Mouse (Mus musculus) intestine, postnatal 0 days (tissue): ENCODE measurements around the gene Insl5. TPM values are rescaled to one million over a fixed set of nuclear protein-coding genes. Genes with fewer than 3 reads are reported as not detected.

Source experiments
- ATAC-seq: fragments of 200-750 bp; cut with Nextera tagmentation; 2 replicates; pipeline ENCODE4 v1.8.0; 2017; ENCODE audit warnings: mild to moderate bottlenecking, moderate TSS enrichment, moderate library complexity
- H3K27ac ChIP-seq: fragments of 300-500 bp; sonication (generic); 2 replicates; pipeline ENCODE4 v1.5.1; 2014; ENCODE audit warnings: mild to moderate bottlenecking, low read depth, low read length, moderate library complexity
- H3K27me3 ChIP-seq: fragments of 300-500 bp; sonication (generic); replicated peaks from 2 replicates; pipeline ENCODE4 v1.6.1; 2014; ENCODE audit warnings: low read length, mixed read lengths; ENCODE audit not compliant: control insufficient read depth, insufficient read depth
- H3K36me3 ChIP-seq: fragments of 300-500 bp; sonication (generic); 2 replicates; pipeline ENCODE4 v1.6.1; 2014; ENCODE audit warnings: mild to moderate bottlenecking, moderate library complexity; ENCODE audit not compliant: control insufficient read depth, insufficient read depth
- H3K4me1 ChIP-seq: fragments of 300-500 bp; sonication (generic); replicated peaks from 2 replicates; pipeline ENCODE4 v1.6.1; 2014; ENCODE audit warnings: antibody characterized with exemption, low read length, mixed read lengths; ENCODE audit not compliant: control insufficient read depth, insufficient read depth
- H3K4me2 ChIP-seq: fragments of 300-500 bp; sonication (generic); replicated peaks from 2 replicates; pipeline ENCODE4 v1.6.1; 2014; ENCODE audit warnings: low read depth, mild to moderate bottlenecking, moderate library complexity
- H3K4me3 ChIP-seq: fragments of 300-500 bp; sonication (generic); 2 replicates; pipeline ENCODE4 v1.5.1; 2014; ENCODE audit warnings: low read depth, low read length
- H3K9ac ChIP-seq: fragments of 300-500 bp; sonication (generic); 2 replicates; pipeline ENCODE4 v1.6.1; 2014; ENCODE audit warnings: mild to moderate bottlenecking, low read depth, low read length
- H3K9me3 ChIP-seq: fragments of 300-500 bp; sonication (generic); 2 replicates; pipeline ENCODE4 v1.6.1; 2016; ENCODE audit warnings: mixed run types; ENCODE audit not compliant: control insufficient read depth
- CTCF ChIP-seq: sonication (generic); IDR thresholded peaks from 2 replicates; pipeline ENCODE4 v1.5.1; 2016; ENCODE audit warnings: low read depth, mild to moderate bottlenecking, control low read depth, antibody characterized with exemption, moderate library complexity
- WGBS: fragments of 180-500 bp; shearing (Covaris S2); extraction: QIAGEN DNeasy Blood & Tissue Kit; methylation state at CpG from one replicate; pipeline ENCODE4 v1.1.7; 2014; 5-methylcytosine and 5-hydroxymethylcytosine counted together
- polyA plus RNA-seq: library from polyadenylated mRNA; unstranded; fragments of >200 nt; fragmentation: Nextera tagmentation; extraction: Ambion mirVana; gene quantifications from 2 replicates; pipeline ENCODE4 v1.2.1, GENCODE M21; 2015

Insl5 gene
- polyA plus RNA-seq, 1 experiment from 2014 or later, result 18.0 TPM

DNA sequence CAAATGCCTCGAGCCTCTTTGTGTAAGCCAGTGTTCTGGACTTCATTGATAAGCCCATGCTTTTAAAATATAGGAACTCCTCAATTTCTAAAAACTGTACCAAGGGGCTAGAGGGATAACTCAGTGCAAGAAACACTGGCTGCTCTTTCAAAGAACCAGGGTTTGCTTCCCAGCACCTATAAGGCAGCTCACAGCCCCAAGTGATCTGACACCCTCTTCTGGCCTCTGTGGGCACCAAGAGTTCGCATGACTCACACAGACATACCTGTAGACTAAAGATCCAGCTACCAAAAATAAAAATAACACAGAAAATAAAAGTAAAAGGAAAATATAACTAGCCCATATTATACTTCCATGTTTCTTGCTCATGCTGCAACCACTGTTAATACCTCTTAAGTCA, 38.9 kb downstream of the Insl5 start:
- Histone ChIP-seq H3K4me1 (no peaks in the 10 kb centered on the region), H3K27me3 (no peaks in the 10 kb centered on the region), H3K4me2 (no peak overlapping the region), H3K9me3 (no peaks in the 10 kb centered on the region), H3K36me3 (no peaks in the 10 kb centered on the region), H3K4me3 (no peak overlapping the region), H3K27ac (no peak overlapping the region), H3K9ac (no peak overlapping the region)
- no peak for TF ChIP-seq CTCF
- 76% methylated on average over 2 of the region's 2 CpGs for WGBS
- ATAC-seq, result no peak

DNA sequence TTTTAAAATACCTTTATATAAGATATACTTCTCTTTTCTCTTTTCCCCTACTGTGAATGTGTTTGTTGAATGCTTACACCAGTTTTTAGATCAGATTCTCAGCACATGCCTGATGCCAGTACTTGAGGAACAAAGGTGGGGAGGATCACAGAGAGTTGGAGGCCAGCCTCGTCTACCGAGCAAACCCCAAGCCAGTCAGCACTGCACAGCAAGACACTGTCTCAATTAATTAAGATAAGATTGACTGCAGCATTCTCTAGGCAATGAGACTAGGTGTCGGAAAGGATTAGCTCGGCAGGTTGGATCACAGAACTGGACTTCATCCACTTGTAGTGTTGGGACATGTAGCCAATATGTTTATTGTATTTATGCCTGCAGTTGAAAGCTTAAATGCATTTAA, 39.3 kb downstream of the Insl5 start:
- Histone ChIP-seq H3K27ac (no peak overlapping the region), H3K9ac (no peak overlapping the region), H3K4me3 (no peak overlapping the region), H3K9me3 (no peaks in the 10 kb centered on the region), H3K4me2 (no peak overlapping the region), H3K36me3 (no peaks in the 10 kb centered on the region), H3K27me3 (no peaks in the 10 kb centered on the region), H3K4me1 (no peaks in the 10 kb centered on the region)
- ATAC-seq, result no peak
- no peak for TF ChIP-seq CTCF
- WGBS, result 70% methylated on average over 4 of the region's 4 CpGs

DNA sequence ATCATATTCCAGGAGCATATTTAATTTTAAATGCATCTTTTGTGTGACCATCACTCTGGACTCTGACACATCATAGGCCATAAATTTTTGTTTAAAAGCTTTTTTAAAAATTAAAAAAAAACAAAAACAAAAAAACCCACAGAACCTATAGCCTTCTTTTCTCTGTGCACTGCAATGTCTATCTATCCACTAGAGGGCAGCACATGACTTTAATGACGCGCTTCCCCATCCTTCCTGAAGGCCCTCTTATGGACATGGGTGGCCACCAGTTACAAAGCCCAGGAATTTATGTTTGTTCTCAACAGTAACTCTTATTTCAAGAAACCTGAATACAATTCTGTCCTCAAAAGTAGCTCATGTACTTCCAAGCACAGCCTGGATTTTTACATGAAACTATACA, 39.7 kb downstream of the Insl5 start:
- WGBS, result 0% methylated on average over 2 of the region's 2 CpGs
- no peak overlapping the region for H3K9ac ChIP-seq
- ATAC-seq, result no peak
- H3K27ac ChIP-seq, result no peak overlapping the region
- H3K36me3 ChIP-seq, result no peaks in the 10 kb centered on the region
- H3K9me3 ChIP-seq, result no peaks in the 10 kb centered on the region
- H3K27me3 ChIP-seq, result no peaks in the 10 kb centered on the region
- peak; percentile 84 for TF ChIP-seq CTCF
- H3K4me3 ChIP-seq, result no peak overlapping the region
- no peak overlapping the region for H3K4me2 ChIP-seq
- no peaks in the 10 kb centered on the region for H3K4me1 ChIP-seq

DNA sequence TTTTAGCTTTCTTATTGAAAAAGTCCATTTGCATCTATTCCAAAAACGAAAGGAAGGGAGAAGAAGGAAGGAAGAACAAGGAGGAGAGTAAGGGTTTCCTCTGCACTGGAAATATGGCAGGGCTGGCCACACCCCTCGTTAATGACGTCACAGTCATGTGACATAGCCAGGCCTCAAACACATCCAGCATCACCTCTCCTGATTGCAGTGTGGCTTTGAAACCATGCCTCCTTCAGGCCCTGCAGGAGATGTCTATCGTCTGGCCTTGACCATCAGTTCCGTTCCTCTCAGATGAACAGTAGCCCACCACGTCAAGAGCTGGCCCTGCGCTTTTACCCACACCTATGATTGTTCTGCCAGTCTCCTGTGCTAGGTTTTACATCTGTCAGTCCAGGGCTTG, 40.5 kb downstream of the Insl5 start:
- Histone ChIP-seq H3K4me2 (no peak overlapping the region), H3K36me3 (no peaks in the 10 kb centered on the region), H3K27ac (no peak overlapping the region), H3K4me3 (no peak overlapping the region), H3K4me1 (no peaks in the 10 kb centered on the region), H3K27me3 (no peaks in the 10 kb centered on the region), H3K9ac (no peak overlapping the region), H3K9me3 (no peaks in the 10 kb centered on the region)
- WGBS, result 76% methylated on average over 7 of the region's 7 CpGs
- no peak for TF ChIP-seq CTCF
- ATAC-seq, result no peak

DNA sequence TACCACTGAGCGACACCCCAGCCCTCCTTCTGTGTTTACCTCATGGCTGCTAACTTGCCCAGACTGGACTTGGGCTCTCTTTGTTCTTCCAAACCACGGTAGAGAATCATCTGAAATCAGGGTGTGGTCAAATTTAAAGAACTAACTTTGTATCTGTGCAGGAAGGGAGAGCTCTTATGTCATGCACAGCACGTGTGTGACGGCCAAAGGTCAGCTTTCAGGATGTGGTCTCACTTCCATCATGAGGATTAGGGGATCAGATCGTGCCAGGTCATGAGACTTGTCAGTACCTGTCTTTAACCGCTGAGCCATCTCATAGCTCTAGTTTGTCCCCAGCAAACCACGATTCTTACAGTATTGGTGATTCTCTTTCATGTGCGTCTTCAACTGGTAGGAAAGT, 44.9 kb downstream of the Insl5 start:
- H3K4me2 ChIP-seq, result no peak overlapping the region
- H3K4me1 ChIP-seq, result no peaks in the 10 kb centered on the region
- no peak for ATAC-seq
- peaks cover 8% of the 10 kb centered on the region for H3K27me3 ChIP-seq
- H3K36me3 ChIP-seq, result no peaks in the 10 kb centered on the region
- H3K9ac ChIP-seq, result no peak overlapping the region
- H3K9me3 ChIP-seq, result no peaks in the 10 kb centered on the region
- WGBS, result 73% methylated on average over 8 of the region's 8 CpGs
- H3K27ac ChIP-seq, result no peak overlapping the region
- TF ChIP-seq CTCF, result no peak
- H3K4me3 ChIP-seq, result no peak overlapping the region

DNA sequence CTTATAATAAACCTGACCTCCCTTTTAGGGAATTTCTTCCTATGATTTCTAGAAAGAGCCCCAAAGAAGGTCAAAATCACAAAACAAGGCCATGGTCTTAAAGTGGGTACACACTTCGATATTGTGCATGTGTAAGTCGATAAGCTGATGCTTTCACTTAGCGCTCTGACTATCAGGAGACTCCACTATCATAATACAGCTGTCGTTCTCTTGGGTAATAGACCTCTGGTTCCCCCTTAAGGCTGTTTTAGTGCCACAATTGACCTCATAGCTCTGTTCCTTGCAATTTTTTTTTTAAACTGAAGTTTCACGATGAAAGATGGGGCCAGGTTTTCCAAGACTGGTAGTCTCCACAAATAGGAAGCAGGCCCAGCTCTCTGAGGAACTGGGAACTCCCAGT, 47.3 kb downstream of the Insl5 start:
- TF ChIP-seq CTCF, result peak; percentile 36
- Histone ChIP-seq H3K4me2 (peak overlapping the region; percentile 41), H3K27ac (no peak overlapping the region), H3K4me1 (no peaks in the 10 kb centered on the region), H3K4me3 (no peak overlapping the region), H3K9me3 (no peaks in the 10 kb centered on the region), H3K27me3 (peaks cover 8% of the 10 kb centered on the region), H3K36me3 (no peaks in the 10 kb centered on the region), H3K9ac (no peak overlapping the region)
- 53% methylated on average over 5 of the region's 5 CpGs for WGBS
- ATAC-seq, result no peak

DNA sequence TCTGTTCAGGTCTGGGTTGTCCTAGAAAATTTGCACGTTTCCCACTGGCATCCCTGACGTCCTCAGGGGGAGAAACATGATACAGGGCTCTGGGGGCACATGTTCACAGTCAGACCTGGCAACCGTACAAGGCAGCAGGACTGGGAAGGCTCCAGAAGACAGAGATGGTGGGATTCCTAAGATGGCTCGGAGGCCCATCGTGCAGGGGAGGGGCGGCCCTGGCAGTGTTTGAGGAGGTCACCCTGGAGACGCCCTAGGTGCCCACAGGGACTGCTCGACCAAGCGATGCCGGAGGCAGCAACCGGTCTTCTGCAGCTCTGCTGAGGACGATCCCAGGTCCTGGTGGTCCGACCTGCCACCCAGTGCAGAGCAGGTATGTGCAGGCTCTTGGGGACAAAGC, 48.2 kb downstream of the Insl5 start, which contains the start of gene Tctex1d1:
Tctex1d1 (plus strand) TSS at position 167 of the 400 bp plus-strand sequence.
- ATAC-seq, result no peak; the same call in 1 of the 2 replicates
- Histone ChIP-seq H3K9ac (no peak within 1 kb of the TSS), H3K4me3 (0 out of 2 replicates have a peak within 1 kb of the TSS, but pooled peaks have one; percentile 5), H3K4me1 (no peaks in the 10 kb centered on the region), H3K4me2 (peak within 1 kb of the TSS; percentile 43), H3K27ac (no peak within 1 kb of the TSS), H3K36me3 (no peaks in the 10 kb centered on the region), H3K9me3 (no peaks in the 10 kb centered on the region), H3K27me3 (peaks cover 8% of the 10 kb centered on the region)
- no peak for TF ChIP-seq CTCF
- 3% methylated on average over 13 of the region's 13 CpGs for WGBS
